27 mouse cellular contexts compared by ENCODE assay signal in the genomic region with DNA sequence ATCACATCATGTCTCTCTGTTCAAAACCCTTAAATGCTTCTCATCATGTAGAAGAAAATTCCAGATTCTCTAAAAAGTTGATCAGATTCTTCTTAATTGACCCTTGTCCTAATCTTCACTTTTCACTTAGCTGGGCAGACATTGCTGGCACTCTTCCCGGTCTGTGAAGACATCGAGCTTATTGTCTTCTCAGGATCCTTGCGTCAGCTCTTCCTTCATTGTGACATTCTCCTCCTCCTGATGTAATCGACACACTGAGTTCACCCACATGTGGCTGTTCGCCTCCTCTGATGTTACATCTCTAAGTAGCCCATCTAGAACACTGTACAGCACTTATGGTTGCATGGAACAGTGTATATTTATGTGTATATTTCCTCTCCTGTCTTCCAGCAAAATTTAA.
DNase-seq lines count a peak whose midpoint lies in the region; ATAC-seq and TF ChIP-seq lines count a peak whose summit lies in the region.
"Had no signal": no experiment of that assay in that cellular context is flagged by ENCODE, and none has a peak within 500 bp of the region (broad histone marks: within the 10 kb centered on the region; RNA-seq: fewer than 3 reads in every experiment).

No protein-coding gene starts in this region.

- no peak for TF ChIP-seq POLR2A in brain, embryonic 14.5 days (IDR thresholded peaks at IDR 0.05; ENCODE audit: borderline replicate concordance, extremely low read depth, insufficient read depth, insufficient read length, poor library complexity, severe bottlenecking)

- H3K4me1 ChIP-seq in lung, embryonic 14.5 days (ENCODE audit: insufficient read depth): 0 out of 2 replicates have a peak, but pooled peaks cover 2% of the 10 kb centered on the region
- H3K4me1 ChIP-seq in midbrain, embryonic 11.5 days (ENCODE audit: control insufficient read depth, insufficient read depth, low read length): no peaks in the 10 kb centered on the region
- H3K4me1 ChIP-seq: embryonic facial prominence, embryonic 13.5 days; heart, embryonic 10.5 days; heart, embryonic 13.5 days had no signal

- ATAC-seq in lung, embryonic 14.5 days (ENCODE audit: insufficient read depth): no peak
- ATAC-seq in midbrain, embryonic 11.5 days (ENCODE audit: low FRiP score): no peak
- ATAC-seq: forebrain, embryonic 14.5 days; forebrain, postnatal 0 days; hindbrain, postnatal 0 days; inflammation-experienced regulatory T-cells, adult 6 months; intestine, embryonic 16.5 days had no signal

- WGBS in lung, embryonic 14.5 days: 45% methylated on average over 5 of the region's 5 CpGs
- WGBS in midbrain, embryonic 11.5 days: 79% methylated on average over 5 of the region's 5 CpGs

- no peaks in the 10 kb centered on the region for H3K9me3 ChIP-seq in lung, embryonic 14.5 days (ENCODE audit: low read depth, low read length)
- H3K9me3 ChIP-seq in midbrain, embryonic 11.5 days (ENCODE audit: control insufficient read depth, low read length): no peaks in the 10 kb centered on the region
- H3K9me3 ChIP-seq: embryonic facial prominence, embryonic 13.5 days; heart, embryonic 10.5 days; heart, embryonic 13.5 days had no signal

- no peaks in the 10 kb centered on the region for H3K36me3 ChIP-seq in lung, embryonic 14.5 days (ENCODE audit: insufficient read depth)
- no peaks in the 10 kb centered on the region for H3K36me3 ChIP-seq in midbrain, embryonic 11.5 days (ENCODE audit: control insufficient read depth, insufficient read depth, low read length)
- H3K36me3 ChIP-seq: embryonic facial prominence, embryonic 13.5 days; heart, embryonic 10.5 days; heart, embryonic 13.5 days had no signal

- H3K4me3 ChIP-seq in lung, embryonic 14.5 days (ENCODE audit: low read depth, low read length): no peak overlapping the region
- H3K4me3 ChIP-seq in midbrain, embryonic 11.5 days (ENCODE audit: low read depth, low read length): no peak overlapping the region
- H3K4me3 ChIP-seq: embryonic facial prominence, embryonic 13.5 days; gastrocnemius, adult 2 months; heart, adult 2 months; heart, embryonic 10.5 days; heart, embryonic 13.5 days had no signal

- H3K9ac ChIP-seq in lung, embryonic 14.5 days: no peak overlapping the region
- H3K9ac ChIP-seq in midbrain, embryonic 11.5 days (ENCODE audit: low read length): no peak overlapping the region
- H3K9ac ChIP-seq: embryonic facial prominence, embryonic 13.5 days; forebrain, postnatal 0 days; heart, embryonic 13.5 days; hindbrain, embryonic 14.5 days had no signal

- peak; percentile 44 for DNase-seq in lung, embryonic 14.5 days
- DNase-seq in lung, postnatal 14 days: no peak
- peak; percentile 1 for DNase-seq in 3T3-L1 (ENCODE audit: low read depth, low spot score)
- peak; percentile 30 for DNase-seq in Muller cell, postnatal 12 days (ENCODE audit: inconsistent ontology term)
- DNase-seq in brain, embryonic 14.5 days (ENCODE audit: low read depth): peak; percentile 24
- DNase-seq in gastrocnemius, postnatal 4 days (ENCODE audit: low spot score in 2 of 2): no peak
- no peak for DNase-seq in yolk sac, embryonic 10.5 days (ENCODE audit: low spot score)
- no peak for DNase-seq in midbrain, embryonic 11.5 days (ENCODE audit: low spot score, missing footprints)
- DNase-seq: adrenal gland, adult 8-10 months; adrenal gland, postnatal 25 days; cerebellum, adult 18-20 months; cerebellum, adult 9-10 months; cerebellum, postnatal 25 days; forebrain, postnatal 0 days; gastrocnemius, adult 2 months; gastrocnemius, postnatal 14 days; heart, adult 2 months; heart, postnatal 14 days; heart, postnatal 4 days had no signal

- no peaks in the 10 kb centered on the region for H3K27me3 ChIP-seq in lung, embryonic 14.5 days (ENCODE audit: insufficient read depth, low read length)
- H3K27me3 ChIP-seq in midbrain, embryonic 11.5 days (ENCODE audit: control insufficient read depth, insufficient read depth, low read length): no peaks in the 10 kb centered on the region
- H3K27me3 ChIP-seq: embryonic facial prominence, embryonic 13.5 days; heart, embryonic 13.5 days had no signal

- TF ChIP-seq CTCF in lung, embryonic 14.5 days (IDR thresholded peaks at IDR 0.05; ENCODE audit: low read depth): no peak
- TF ChIP-seq CTCF in brain, embryonic 14.5 days (IDR thresholded peaks at IDR 0.05; ENCODE audit: borderline replicate concordance, extremely low read depth, insufficient read depth, insufficient read length): no peak

- no peak overlapping the region for H3K27ac ChIP-seq in lung, embryonic 14.5 days (ENCODE audit: low read depth)
- H3K27ac ChIP-seq in midbrain, embryonic 11.5 days (ENCODE audit: low read depth, low read length): no peak overlapping the region
- H3K27ac ChIP-seq: embryonic facial prominence, embryonic 13.5 days; gastrocnemius, adult 2 months; heart, adult 2 months; heart, embryonic 10.5 days; heart, embryonic 13.5 days; hindbrain, embryonic 14.5 days; hindbrain, postnatal 0 days had no signal

- no peak overlapping the region for H3K4me2 ChIP-seq in lung, embryonic 14.5 days
- H3K4me2 ChIP-seq in midbrain, embryonic 11.5 days: no peak overlapping the region
- H3K4me2 ChIP-seq: embryonic facial prominence, embryonic 13.5 days; heart, embryonic 13.5 days; hindbrain, embryonic 14.5 days had no signal

Comparison
In these comparisons a context has a peak if more than half of its experiments do, and no peak if none do; other contexts are left out.
1. DNase-seq: peak in lung, embryonic 14.5 days (single experiment), 3T3-L1 (single experiment), Muller cell, postnatal 12 days (single experiment) and brain, embryonic 14.5 days (single experiment); none in lung, postnatal 14 days (single experiment), gastrocnemius, postnatal 4 days (0 of 2), yolk sac, embryonic 10.5 days (single experiment) and midbrain, embryonic 11.5 days (single experiment).